ENCODE assay signal across 9 mouse cellular contexts in the genomic region with DNA sequence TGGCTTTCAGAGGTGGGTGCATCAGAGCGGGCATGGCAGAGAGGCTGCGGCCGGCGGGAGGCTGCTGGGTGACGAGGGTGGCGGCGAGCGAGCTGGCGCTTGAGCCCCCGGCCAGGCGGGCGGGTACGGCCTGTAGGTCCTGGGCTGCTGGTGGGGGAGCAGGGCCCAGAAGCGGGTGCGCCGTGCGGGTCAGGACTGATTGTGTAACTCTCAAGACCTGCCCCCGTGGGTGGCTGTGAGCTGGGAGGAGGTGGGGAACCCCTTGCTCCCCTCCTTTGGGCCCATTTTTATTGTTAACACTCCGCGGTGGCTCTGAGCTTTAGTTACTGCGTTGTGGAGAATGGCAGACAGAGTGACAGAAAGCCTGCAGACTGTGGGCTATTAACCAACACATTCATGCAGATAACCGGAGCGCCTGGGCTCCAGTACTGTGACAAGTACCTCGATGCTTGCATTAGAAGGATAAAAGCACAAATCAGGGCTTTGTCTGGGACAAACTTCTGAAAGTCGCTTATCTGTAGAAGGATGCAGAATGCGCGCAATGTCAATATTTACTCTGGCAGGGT. TPM values are rescaled to one million over a fixed set of nuclear protein-coding genes. Genes with fewer than 3 reads are reported as not detected.
DNase-seq lines count a peak whose midpoint lies in the region; ATAC-seq and TF ChIP-seq lines count a peak whose summit lies in the region.
"Had no signal": no experiment of that assay in that cellular context is flagged by ENCODE, and none has a peak within 500 bp of the region (broad histone marks: within the 10 kb centered on the region; RNA-seq: fewer than 3 reads in every experiment).

No protein-coding gene starts in this region.

- no peaks in the 10 kb centered on the region for H3K9me3 ChIP-seq in kidney, postnatal 0 days (replicated peaks; ENCODE audit: low read length)
- H3K9me3 ChIP-seq in embryonic facial prominence, embryonic 12.5 days = no peaks in the 10 kb centered on the region
- no peaks in the 10 kb centered on the region for H3K9me3 ChIP-seq in intestine, embryonic 15.5 days
- H3K9me3 ChIP-seq in neural tube, embryonic 13.5 days = no peaks in the 10 kb centered on the region

- under 1% methylated on average over 27 of the region's 27 CpGs for WGBS in kidney, postnatal 0 days
- WGBS in embryonic facial prominence, embryonic 12.5 days = 2% methylated on average over 27 of the region's 27 CpGs
- WGBS in intestine, embryonic 15.5 days = under 1% methylated on average over 24 of the region's 27 CpGs
- WGBS in neural tube, embryonic 13.5 days = 2% methylated on average over 27 of the region's 27 CpGs

- peak; percentile 76 for ATAC-seq in kidney, postnatal 0 days (replicated peaks; ENCODE audit: low FRiP score, low read depth)
- ATAC-seq in embryonic facial prominence, embryonic 12.5 days (ENCODE audit: insufficient number of reproducible peaks, insufficient read depth, low FRiP score, low TSS enrichment) = peak; percentile 85
- ATAC-seq in intestine, embryonic 15.5 days = peak; percentile 88
- ATAC-seq in neural tube, embryonic 13.5 days (ENCODE audit: low read depth) = peak; percentile 73; the same call in 1 of the 2 replicates

- H3K4me1 ChIP-seq in kidney, postnatal 0 days (replicated peaks; ENCODE audit: insufficient read depth, low read length) = no peaks in the 10 kb centered on the region
- H3K4me1 ChIP-seq in embryonic facial prominence, embryonic 12.5 days = peaks cover 12% of the 10 kb centered on the region
- H3K4me1 ChIP-seq in intestine, embryonic 15.5 days (replicated peaks) = 0 out of 2 replicates have a peak, but pooled peaks cover 6% of the 10 kb centered on the region
- peaks cover 11% of the 10 kb centered on the region for H3K4me1 ChIP-seq in neural tube, embryonic 13.5 days (replicated peaks)

- H3K36me3 ChIP-seq in kidney, postnatal 0 days (ENCODE audit: insufficient read depth, low read length) = peaks cover 1% of the 10 kb centered on the region; the same call in 1 of the 2 replicates
- no peaks in the 10 kb centered on the region for H3K36me3 ChIP-seq in embryonic facial prominence, embryonic 12.5 days
- H3K36me3 ChIP-seq in intestine, embryonic 15.5 days = no peaks in the 10 kb centered on the region
- no peaks in the 10 kb centered on the region for H3K36me3 ChIP-seq in neural tube, embryonic 13.5 days

- H3K27ac ChIP-seq in kidney, postnatal 0 days = no peak overlapping the region
- peak overlapping the region; percentile 81; the same call in 1 of the 2 replicates for H3K27ac ChIP-seq in embryonic facial prominence, embryonic 12.5 days
- no peak overlapping the region for H3K27ac ChIP-seq in intestine, embryonic 15.5 days
- H3K27ac ChIP-seq in neural tube, embryonic 13.5 days (replicated peaks) = no peak overlapping the region; the same call in 1 of the 2 replicates

- peak overlapping the region; percentile 73 for H3K4me3 ChIP-seq in kidney, postnatal 0 days (replicated peaks; ENCODE audit: low read depth, low read length)
- peak overlapping the region; percentile 96 for H3K4me3 ChIP-seq in embryonic facial prominence, embryonic 12.5 days
- H3K4me3 ChIP-seq in intestine, embryonic 15.5 days (replicated peaks) = peak overlapping the region; percentile 94
- peak overlapping the region; percentile 77 for H3K4me3 ChIP-seq in neural tube, embryonic 13.5 days

- H3K9ac ChIP-seq in kidney, postnatal 0 days (ENCODE audit: low read depth, low read length) = peak overlapping the region; percentile 71
- H3K9ac ChIP-seq in embryonic facial prominence, embryonic 12.5 days = peak overlapping the region; percentile 70
- peak overlapping the region; percentile 82 for H3K9ac ChIP-seq in intestine, embryonic 15.5 days
- H3K9ac ChIP-seq in neural tube, embryonic 13.5 days = peak overlapping the region; percentile 87

- no peaks in the 10 kb centered on the region for H3K27me3 ChIP-seq in kidney, postnatal 0 days (ENCODE audit: insufficient read depth, low read length)
- H3K27me3 ChIP-seq in embryonic facial prominence, embryonic 12.5 days = no peaks in the 10 kb centered on the region
- no peaks in the 10 kb centered on the region for H3K27me3 ChIP-seq in intestine, embryonic 15.5 days (replicated peaks)
- no peaks in the 10 kb centered on the region for H3K27me3 ChIP-seq in neural tube, embryonic 13.5 days

- peak overlapping the region; percentile 77 for H3K4me2 ChIP-seq in kidney, postnatal 0 days (ENCODE audit: low read length)
- peak overlapping the region; percentile 78 for H3K4me2 ChIP-seq in embryonic facial prominence, embryonic 12.5 days (replicated peaks)
- H3K4me2 ChIP-seq in intestine, embryonic 15.5 days (replicated peaks) = peak overlapping the region; percentile 80
- H3K4me2 ChIP-seq in neural tube, embryonic 13.5 days = peak overlapping the region; percentile 91

- peak; percentile 18 for DNase-seq in kidney, postnatal 0 days (ENCODE audit: low spot score)
- no peak for DNase-seq in kidney, adult 18-20 months
- no peak for DNase-seq in layer of hippocampus, postnatal 36 days
- no peak for DNase-seq in kidney, postnatal 14 days
- DNase-seq in gastrocnemius, adult 8-10 months (ENCODE audit: low spot score in 2 of 2) = no peak

- TF ChIP-seq CTCF in kidney, postnatal 0 days (IDR thresholded peaks at IDR 0.05; ENCODE audit: low read depth) = no peak

RNA-seq across cellular contexts. Expression of gene Ttk, which starts 0.3 kb away (rescaled TPM):
- polyA plus RNA-seq in kidney, postnatal 0 days (2015; fragmentation: Nextera tagmentation; extraction: Ambion mirVana) = 11.5 and 14.8 TPM in 2 replicates
- polyA plus RNA-seq in embryonic facial prominence, embryonic 12.5 days (2016; fragmentation: Nextera tagmentation; extraction: Ambion mirVana) = 38.6 and 39.9 TPM in 2 replicates
- polyA plus RNA-seq in intestine, embryonic 15.5 days (2015; fragmentation: Nextera tagmentation; extraction: Ambion mirVana) = 23.5 and 25.9 TPM in 2 replicates
- 5.5 and 8.2 TPM in 2 replicates for polyA plus RNA-seq in neural tube, embryonic 13.5 days (2015; fragmentation: Nextera tagmentation; extraction: Ambion mirVana)
- under 1 TPM; 0.66 to 0.72 TPM for total RNA-seq in layer of hippocampus, postnatal 36 days (2021)
- under 1 TPM in 1 of 4 experiments, not detected in 3; 0.12 TPM for total RNA-seq in gastrocnemius, adult 8-10 months (2022)
- total RNA-seq: monocyte, adult 5-6 weeks had no signal

RNA-seq across cellular contexts. Expression of gene Elovl4, which starts 28.8 kb away (rescaled TPM):
- polyA plus RNA-seq in kidney, postnatal 0 days (2015; fragmentation: Nextera tagmentation; extraction: Ambion mirVana) = 5.5 TPM in 2 replicates
- 28.2 and 29.3 TPM in 2 replicates for polyA plus RNA-seq in embryonic facial prominence, embryonic 12.5 days (2016; fragmentation: Nextera tagmentation; extraction: Ambion mirVana)
- polyA plus RNA-seq in intestine, embryonic 15.5 days (2015; fragmentation: Nextera tagmentation; extraction: Ambion mirVana) = 6.0 and 8.9 TPM in 2 replicates
- 83.7 and 88.5 TPM in 2 replicates for polyA plus RNA-seq in neural tube, embryonic 13.5 days (2015; fragmentation: Nextera tagmentation; extraction: Ambion mirVana)
- total RNA-seq in layer of hippocampus, postnatal 36 days (2021) = 10 to 100 TPM; 62.1 to 67.0 TPM
- under 1 TPM in 3 of 4 experiments, not detected in 1; 0.12 to 0.35 (median 0.12) TPM for total RNA-seq in gastrocnemius, adult 8-10 months (2022)
- total RNA-seq: monocyte, adult 5-6 weeks had no signal
